Mouse (Mus musculus) liver, embryonic 14.5 days (tissue): Measurements from ENCODE around the gene Ccdc51.

Experiments used
- CTCF ChIP-seq: IDR thresholded peaks from 2 replicates; pipeline ENCODE4 v1.5.1; 2016; ENCODE audit warnings: antibody characterized with exemption, low read depth, control low read depth
- EP300 ChIP-seq: IDR thresholded peaks from 2 replicates; pipeline ENCODE4 v1.6.1; 2016; ENCODE audit warnings: antibody characterized with exemption, low read depth

- no peak for TF ChIP-seq CTCF
- no peak for TF ChIP-seq EP300
Observed at GRCm38 (mm10) chr9:109123266-109123665, 41.0 kb downstream of the Ccdc51 start.
